Mouse (Mus musculus): Measurements from ENCODE around the gene Aip. TPM values are rescaled to one million over a fixed set of nuclear protein-coding genes. Genes with fewer than 3 reads are reported as not detected.

Gene Aip
- polyA plus RNA-seq, 1 experiment from 2014 or later = 113 TPM

DNA sequence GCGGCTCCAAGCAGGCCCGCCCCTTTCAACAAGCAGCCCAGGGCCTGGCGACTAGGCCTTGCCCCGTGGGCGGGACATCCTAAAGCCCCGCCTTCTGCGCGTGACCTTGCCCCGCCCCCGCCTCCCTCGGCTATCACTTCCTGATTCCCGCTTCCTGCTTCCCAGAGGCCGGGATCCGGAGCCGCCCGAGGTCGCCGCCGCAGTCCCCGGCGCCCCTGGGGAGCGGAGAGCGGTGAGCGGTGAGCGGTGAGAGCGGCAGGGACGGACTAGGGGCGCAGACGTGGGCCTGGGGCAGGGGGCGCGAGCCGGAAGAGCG, 22.8 kb upstream of the Aip start, which contains the start of gene Coro1b:
Gene Coro1b (plus strand): TSS at position 129 of the 316 bp plus-strand sequence.
- peaks cover 9% of the 10 kb centered on the region for H3K36me3 ChIP-seq (ENCODE audit: control insufficient read depth, insufficient read depth, low read length)
- peak within 1 kb of the TSS; percentile 90 for H3K4me3 ChIP-seq (ENCODE audit: low read length)
- WGBS = 0% methylated on average over 28 of the region's 33 CpGs
- no peaks in the 10 kb centered on the region for H3K27me3 ChIP-seq (replicated peaks; ENCODE audit: control insufficient read depth, insufficient read depth, low read length)
- H3K9me3 ChIP-seq (ENCODE audit: control insufficient read depth, low read length) = no peaks in the 10 kb centered on the region
- peak within 1 kb of the TSS; percentile 76 for H3K4me2 ChIP-seq (ENCODE audit: low read length)
- ATAC-seq = peak; percentile 93
- peaks cover 20% of the 10 kb centered on the region for H3K4me1 ChIP-seq (ENCODE audit: control insufficient read depth, insufficient read depth, low read depth, low read length)
- H3K9ac ChIP-seq (ENCODE audit: low read depth, low read length) = peak within 1 kb of the TSS; percentile 94
- H3K27ac ChIP-seq (ENCODE audit: low read depth, low read length) = peak within 1 kb of the TSS; percentile 79

DNA sequence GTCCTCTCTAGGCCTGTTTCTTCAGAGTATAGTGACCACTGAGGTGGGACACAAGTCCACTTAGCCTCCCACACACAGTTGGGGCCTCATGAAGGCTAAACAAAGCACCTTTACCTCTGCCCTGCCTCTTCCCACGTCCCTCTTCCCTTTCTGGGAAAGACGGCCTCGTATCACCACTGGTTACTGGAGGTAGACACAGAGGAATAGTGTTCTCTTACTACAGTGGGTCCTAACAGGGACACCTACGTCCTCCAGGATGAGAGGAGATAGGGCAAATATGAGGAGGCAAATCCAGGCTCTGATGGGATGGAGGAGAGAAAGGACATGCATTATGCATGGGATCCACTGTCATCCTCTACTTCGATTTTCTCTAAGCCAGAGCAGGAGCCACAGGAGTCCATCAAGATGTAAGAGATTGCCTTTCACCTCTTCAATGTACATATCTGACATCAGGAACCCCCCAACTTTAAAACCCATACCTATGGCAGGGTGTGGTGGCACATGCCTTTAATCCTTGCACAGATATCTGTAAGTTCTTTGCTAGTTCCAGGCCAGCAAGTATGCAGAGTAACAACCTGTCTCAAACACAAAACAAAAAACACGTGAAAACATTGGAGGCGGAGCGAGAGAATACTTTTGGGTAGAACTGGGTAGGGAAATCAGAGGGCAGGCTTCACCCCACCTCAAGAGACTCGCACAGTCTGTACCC, 22.3 kb upstream of the Aip start:
- H3K36me3 ChIP-seq (ENCODE audit: control insufficient read depth, insufficient read depth, low read length) = peaks cover 9% of the 10 kb centered on the region
- H3K27me3 ChIP-seq (replicated peaks; ENCODE audit: control insufficient read depth, insufficient read depth, low read length) = no peaks in the 10 kb centered on the region
- ATAC-seq = peak; percentile 18
- peak overlapping the region; percentile 94 for H3K9ac ChIP-seq (ENCODE audit: low read depth, low read length)
- no peaks in the 10 kb centered on the region for H3K9me3 ChIP-seq (ENCODE audit: control insufficient read depth, low read length)
- peak overlapping the region; percentile 76 for H3K4me2 ChIP-seq (ENCODE audit: low read length)
- H3K4me1 ChIP-seq (ENCODE audit: control insufficient read depth, insufficient read depth, low read depth, low read length) = peaks cover 20% of the 10 kb centered on the region
- WGBS = 37% methylated on average over 9 of the region's 9 CpGs
- peak overlapping the region; percentile 90 for H3K4me3 ChIP-seq (ENCODE audit: low read length)
- H3K27ac ChIP-seq (ENCODE audit: low read depth, low read length) = peak overlapping the region; percentile 79; the same call in 1 of the 2 replicates

- Histone ChIP-seq H3K9me3 (ENCODE audit: control insufficient read depth, low read length) (no peaks in the 10 kb centered on the region), H3K27me3 (replicated peaks; ENCODE audit: control insufficient read depth, insufficient read depth, low read length) (no peaks in the 10 kb centered on the region), H3K4me3 (ENCODE audit: low read length) (no peak overlapping the region), H3K9ac (ENCODE audit: low read depth, low read length) (no peak overlapping the region), H3K4me1 (ENCODE audit: control insufficient read depth, insufficient read depth, low read depth, low read length) (peaks cover 20% of the 10 kb centered on the region), H3K27ac (ENCODE audit: low read depth, low read length) (no peak overlapping the region), H3K36me3 (ENCODE audit: control insufficient read depth, insufficient read depth, low read length) (peaks cover 5% of the 10 kb centered on the region), H3K4me2 (ENCODE audit: low read length) (no peak overlapping the region)
- 36% methylated on average over 3 of the region's 3 CpGs for WGBS
- no peak for ATAC-seq
Observed at GRCm38 (mm10) chr19:4147022-4147405, 21.4 kb upstream of the Aip start.

DNA sequence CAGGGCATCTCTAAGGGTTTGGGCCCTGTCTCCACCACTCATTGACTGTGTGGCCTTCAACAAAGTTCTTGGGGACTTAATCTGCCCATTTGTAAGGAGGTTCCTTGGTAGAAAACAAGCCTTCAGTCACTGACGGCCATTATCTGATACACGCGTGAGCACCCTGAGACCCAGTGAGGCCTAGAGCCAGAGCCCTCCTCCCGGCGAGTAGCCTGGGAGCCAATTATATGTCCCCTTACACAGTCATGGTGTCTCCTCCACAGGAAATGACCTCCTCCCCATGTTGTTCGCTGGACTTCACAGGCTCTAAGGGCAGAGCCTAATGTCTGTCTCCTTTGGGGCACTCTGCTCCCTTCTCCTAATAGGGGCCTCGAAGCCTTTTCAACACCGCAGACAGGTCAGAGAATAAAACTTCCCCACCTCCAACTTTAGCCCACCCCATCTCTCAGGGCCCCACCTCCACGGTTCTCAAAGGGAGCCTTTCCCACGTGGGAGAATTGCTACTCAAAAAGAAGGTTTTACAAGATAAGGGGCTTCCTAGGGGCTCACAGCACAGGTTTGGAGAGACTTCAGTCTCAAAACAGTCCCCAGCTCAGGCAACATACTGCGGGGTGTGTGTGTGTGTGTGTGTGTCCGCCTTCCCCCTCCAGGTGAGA, 20.8 kb upstream of the Aip start:
- Histone ChIP-seq H3K9me3 (ENCODE audit: control insufficient read depth, low read length) (no peaks in the 10 kb centered on the region), H3K9ac (ENCODE audit: low read depth, low read length) (no peak overlapping the region), H3K4me3 (ENCODE audit: low read length) (no peak overlapping the region), H3K27me3 (replicated peaks; ENCODE audit: control insufficient read depth, insufficient read depth, low read length) (no peaks in the 10 kb centered on the region), H3K36me3 (ENCODE audit: control insufficient read depth, insufficient read depth, low read length) (peaks cover 5% of the 10 kb centered on the region), H3K4me1 (ENCODE audit: control insufficient read depth, insufficient read depth, low read depth, low read length) (peaks cover 20% of the 10 kb centered on the region), H3K27ac (ENCODE audit: low read depth, low read length) (no peak overlapping the region), H3K4me2 (ENCODE audit: low read length) (no peak overlapping the region)
- 62% methylated on average over 12 of the region's 12 CpGs for WGBS
- no peak for ATAC-seq

DNA sequence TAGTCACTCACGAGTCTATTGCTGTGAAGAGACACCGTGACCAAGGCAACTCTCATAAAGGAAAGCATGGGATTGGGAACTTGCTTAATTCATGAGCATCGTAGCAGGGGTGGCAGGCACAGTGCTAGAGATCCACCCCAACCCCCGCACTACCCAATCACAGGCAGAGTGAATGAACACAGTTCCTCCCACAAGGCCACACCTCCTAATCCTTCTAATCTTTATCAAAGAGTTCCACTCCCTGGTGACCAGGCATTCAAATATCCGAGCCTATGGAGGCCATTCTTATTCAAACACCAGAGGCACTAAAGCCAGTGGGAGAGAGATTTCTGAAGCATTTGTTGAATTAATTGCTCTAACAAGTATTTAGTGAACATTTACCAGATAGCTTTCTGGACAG, 20.3 kb upstream of the Aip start:
- Histone ChIP-seq H3K4me3 (ENCODE audit: low read length) (no peak overlapping the region), H3K36me3 (ENCODE audit: control insufficient read depth, insufficient read depth, low read length) (peaks cover 5% of the 10 kb centered on the region), H3K27ac (ENCODE audit: low read depth, low read length) (no peak overlapping the region), H3K9me3 (ENCODE audit: control insufficient read depth, low read length) (no peaks in the 10 kb centered on the region), H3K27me3 (replicated peaks; ENCODE audit: control insufficient read depth, insufficient read depth, low read length) (no peaks in the 10 kb centered on the region), H3K4me1 (ENCODE audit: control insufficient read depth, insufficient read depth, low read depth, low read length) (peaks cover 20% of the 10 kb centered on the region), H3K4me2 (ENCODE audit: low read length) (no peak overlapping the region), H3K9ac (ENCODE audit: low read depth, low read length) (no peak overlapping the region)
- ATAC-seq = no peak
- WGBS = 87% methylated on average over 5 of the region's 5 CpGs

DNA sequence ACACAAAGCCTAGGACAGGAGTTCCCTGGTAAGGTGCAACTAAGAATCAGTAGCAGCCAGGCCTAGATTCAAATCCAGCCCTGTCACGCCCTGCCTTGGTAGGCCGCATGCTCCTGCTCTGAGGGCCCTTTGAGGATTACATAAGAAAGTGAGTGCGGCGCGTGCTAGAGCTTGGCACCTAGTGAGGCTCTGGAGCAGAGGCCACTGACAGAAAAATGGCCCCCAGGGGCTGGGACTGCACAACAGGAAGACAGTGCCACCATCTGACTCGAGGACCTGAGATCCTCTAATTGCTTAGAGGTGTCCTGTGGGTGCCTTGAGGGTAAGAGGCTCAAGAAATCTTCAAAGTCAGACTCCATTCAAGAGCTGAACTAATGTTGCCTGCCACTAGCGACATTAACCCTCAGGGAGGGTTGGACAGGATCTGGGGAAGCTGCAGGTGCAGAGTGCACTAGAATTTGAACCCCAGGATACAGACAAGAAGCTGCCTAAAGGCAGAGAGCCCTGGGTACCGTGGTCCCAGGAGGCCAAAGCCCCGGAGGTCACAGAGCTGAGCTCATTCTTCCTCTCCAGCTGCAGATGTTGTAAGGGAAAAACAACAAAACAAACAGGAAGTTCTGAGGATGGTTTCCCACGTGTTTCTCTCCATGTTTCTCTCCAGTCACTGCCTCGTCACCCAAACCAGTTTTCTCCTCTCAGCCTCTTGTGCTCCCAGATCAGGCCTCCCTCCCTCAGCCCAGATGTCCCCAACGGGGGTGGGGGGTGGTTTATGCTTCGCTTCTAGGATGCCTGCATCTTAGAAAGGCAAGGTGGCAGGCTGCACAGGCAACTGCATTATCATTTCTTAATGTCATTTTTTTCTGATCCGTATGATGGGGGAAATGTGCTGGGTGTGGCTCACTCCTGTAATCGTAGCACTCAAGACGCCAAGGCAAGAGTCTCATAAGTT, 19.2 kb upstream of the Aip start:
- Histone ChIP-seq H3K27me3 (replicated peaks; ENCODE audit: control insufficient read depth, insufficient read depth, low read length) (no peaks in the 10 kb centered on the region), H3K36me3 (ENCODE audit: control insufficient read depth, insufficient read depth, low read length) (no peaks in the 10 kb centered on the region), H3K9me3 (ENCODE audit: control insufficient read depth, low read length) (no peaks in the 10 kb centered on the region), H3K4me2 (ENCODE audit: low read length) (no peak overlapping the region), H3K4me1 (ENCODE audit: control insufficient read depth, insufficient read depth, low read depth, low read length) (peaks cover 14% of the 10 kb centered on the region), H3K9ac (ENCODE audit: low read depth, low read length) (no peak overlapping the region), H3K27ac (ENCODE audit: low read depth, low read length) (no peak overlapping the region), H3K4me3 (ENCODE audit: low read length) (no peak overlapping the region)
- 83% methylated on average over 16 of the region's 16 CpGs for WGBS
- no peak for ATAC-seq

- peaks cover 6% of the 10 kb centered on the region for H3K4me1 ChIP-seq (ENCODE audit: control insufficient read depth, insufficient read depth, low read depth, low read length)
- 82% methylated on average over 7 of the region's 7 CpGs for WGBS
- H3K27me3 ChIP-seq (replicated peaks; ENCODE audit: control insufficient read depth, insufficient read depth, low read length) = no peaks in the 10 kb centered on the region
- H3K9me3 ChIP-seq (ENCODE audit: control insufficient read depth, low read length) = no peaks in the 10 kb centered on the region
- no peak within 1 kb of the TSS for H3K4me2 ChIP-seq (ENCODE audit: low read length)
- H3K9ac ChIP-seq (ENCODE audit: low read depth, low read length) = no peak within 1 kb of the TSS
- H3K27ac ChIP-seq (ENCODE audit: low read depth, low read length) = no peak within 1 kb of the TSS
- ATAC-seq = no peak
- H3K4me3 ChIP-seq (ENCODE audit: low read length) = no peak within 1 kb of the TSS
- no peaks in the 10 kb centered on the region for H3K36me3 ChIP-seq (ENCODE audit: control insufficient read depth, insufficient read depth, low read length)
Observed at GRCm38 (mm10) chr19:4143759-4144268, 18.2 kb upstream of the Aip start, which contains the start of gene Cabp4. TSS of gene Cabp4 (minus strand) at chr19:4144033.

- H3K9ac ChIP-seq (ENCODE audit: low read depth, low read length) = no peak overlapping the region
- H3K27me3 ChIP-seq (replicated peaks; ENCODE audit: control insufficient read depth, insufficient read depth, low read length) = no peaks in the 10 kb centered on the region
- 87% methylated on average over 18 of the region's 18 CpGs for WGBS
- peaks cover under 1% of the 10 kb centered on the region; the same call in 1 of the 2 replicates for H3K4me1 ChIP-seq (ENCODE audit: control insufficient read depth, insufficient read depth, low read depth, low read length)
- no peak for ATAC-seq
- no peak overlapping the region for H3K4me2 ChIP-seq (ENCODE audit: low read length)
- H3K27ac ChIP-seq (ENCODE audit: low read depth, low read length) = no peak overlapping the region
- H3K36me3 ChIP-seq (ENCODE audit: control insufficient read depth, insufficient read depth, low read length) = no peaks in the 10 kb centered on the region
- H3K4me3 ChIP-seq (ENCODE audit: low read length) = no peak overlapping the region
- H3K9me3 ChIP-seq (ENCODE audit: control insufficient read depth, low read length) = no peaks in the 10 kb centered on the region
Observed at GRCm38 (mm10) chr19:4142416-4143173, 16.9 kb upstream of the Aip start.

Data from hindbrain, embryonic 16.5 days (tissue).